Mouse (Mus musculus) kidney, embryonic 16.5 days (tissue): Measurements from ENCODE around the gene Vmn1r170. TPM values are rescaled to one million over a fixed set of nuclear protein-coding genes. Genes with fewer than 3 reads are reported as not detected.
"Not testable (repeated sequence)": the region's sequence is repeated elsewhere in the genome, so short reads cannot be mapped to it uniquely, and the experiment has no call there.

ENCODE experiments used
- ATAC-seq: fragments of 200-750 bp; cut with Nextera tagmentation; 2 replicates; pipeline ENCODE4 v1.8.0; 2017; ENCODE audit warnings: moderate TSS enrichment; ENCODE audit not compliant: low FRiP score, low TSS enrichment
- H3K27ac ChIP-seq: fragments of 300-500 bp; sonication (generic); 2 replicates; pipeline ENCODE4 v1.5.1; 2014; ENCODE audit warnings: low read length
- H3K27me3 ChIP-seq: fragments of 300-500 bp; sonication (generic); 2 replicates; pipeline ENCODE4 v1.6.1; 2014; ENCODE audit warnings: low read length, control low read depth, mixed read lengths; ENCODE audit not compliant: insufficient read depth
- H3K36me3 ChIP-seq: fragments of 300-500 bp; sonication (generic); 2 replicates; pipeline ENCODE4 v1.6.1; 2014; ENCODE audit warnings: low read length, control low read depth, mixed read lengths; ENCODE audit not compliant: insufficient read depth
- H3K4me1 ChIP-seq: fragments of 300-500 bp; sonication (generic); 2 replicates; pipeline ENCODE4 v1.6.1; 2014; ENCODE audit warnings: low read length, control low read depth, mixed read lengths; ENCODE audit not compliant: insufficient read depth
- H3K4me2 ChIP-seq: fragments of 300-500 bp; sonication (generic); replicated peaks from 2 replicates; pipeline ENCODE4 v1.6.1; 2014; ENCODE audit warnings: low read depth, low read length
- H3K4me3 ChIP-seq: fragments of 300-500 bp; sonication (generic); 2 replicates; pipeline ENCODE4 v1.5.1; 2014; ENCODE audit warnings: mild to moderate bottlenecking, low read length
- H3K9ac ChIP-seq: fragments of 300-500 bp; sonication (generic); replicated peaks from 2 replicates; pipeline ENCODE4 v1.6.1; 2014; ENCODE audit warnings: low read length
- H3K9me3 ChIP-seq: fragments of 300-500 bp; sonication (generic); 2 replicates; pipeline ENCODE4 v1.6.1; 2016; ENCODE audit warnings: low read length, control low read depth
- WGBS: fragments of 180-500 bp; shearing (Covaris S2); extraction: QIAGEN DNeasy Blood & Tissue Kit; methylation state at CpG from one replicate; pipeline ENCODE4 v1.1.7; 2014; 5-methylcytosine and 5-hydroxymethylcytosine counted together
- polyA plus RNA-seq: library from polyadenylated mRNA; unstranded; fragments of >200 nt; fragmentation: Nextera tagmentation; extraction: Ambion mirVana; gene quantifications from 2 replicates; pipeline ENCODE4 v1.2.1, GENCODE M21; 2015

Vmn1r170 gene
- polyA plus RNA-seq, result not detected in 2 replicates

GRCm38 (mm10) chr7:23605875-23606274 lies at the start of gene Vmn1r170:
TSS of gene Vmn1r170 (plus strand) at chr7:23606175.
- not testable (repeated sequence) for H3K36me3 ChIP-seq, H3K4me2 ChIP-seq, H3K4me1 ChIP-seq, H3K27me3 ChIP-seq, H3K9ac ChIP-seq, H3K27ac ChIP-seq, H3K9me3 ChIP-seq, H3K4me3 ChIP-seq, ATAC-seq
- 29% methylated on average over 1 of the region's 1 CpGs for WGBS

GRCm38 (mm10) chr7:23575226-23575625 lies 30.7 kb upstream of the Vmn1r170 start, which contains the start of gene Vmn1r169:
TSS of gene Vmn1r169 (plus strand) at chr7:23575526.
- H3K9ac ChIP-seq, H3K36me3 ChIP-seq, H3K4me2 ChIP-seq, ATAC-seq, H3K27me3 ChIP-seq, H3K9me3 ChIP-seq, H3K27ac ChIP-seq, H3K4me1 ChIP-seq, H3K4me3 ChIP-seq: not testable (repeated sequence)
- WGBS, result 62% methylated on average over 1 of the region's 2 CpGs

- H3K9me3 ChIP-seq, result peaks cover 6% of the 10 kb centered on the region; the same call in 1 of the 2 replicates
These were observed 24.4 kb downstream of the Vmn1r170 start, which contains the start of gene Vmn1r171 for GRCm38 (mm10) chr7:23630422-23630821. TSS of gene Vmn1r171 (plus strand) at chr7:23630722.

More at GRCm38 (mm10) chr7:23630422-23630821, 24.4 kb downstream of the Vmn1r170 start, which contains the start of gene Vmn1r171:
- Histone ChIP-seq H3K4me3 (no peak within 1 kb of the TSS), H3K9ac (no peak within 1 kb of the TSS), H3K36me3 (no peaks in the 10 kb centered on the region), H3K27me3 (no peaks in the 10 kb centered on the region), H3K4me2 (no peak within 1 kb of the TSS), H3K27ac (no peak within 1 kb of the TSS), H3K4me1 (no peaks in the 10 kb centered on the region)
- no peak for ATAC-seq

Other genes with a start within 250 kb of the Vmn1r170 start
- not detected in 2 replicates for gene Nlrp5, start 220.3 kb upstream of the Vmn1r170 start, polyA plus RNA-seq
- gene Vmn1r167, start 99.0 kb upstream of the Vmn1r170 start, polyA plus RNA-seq, result not detected in 2 replicates
- gene Vmn1r168, start 66.4 kb upstream of the Vmn1r170 start, polyA plus RNA-seq, result not detected in 2 replicates
- not detected in 2 replicates for gene Vmn1r169, start 30.6 kb upstream of the Vmn1r170 start, polyA plus RNA-seq
- gene Vmn1r171, start 24.5 kb downstream of the Vmn1r170 start, polyA plus RNA-seq, result not detected in 2 replicates
- not detected in 2 replicates for gene Vmn1r172, start 52.1 kb downstream of the Vmn1r170 start, polyA plus RNA-seq
- gene Vmn1r173, start 94.5 kb downstream of the Vmn1r170 start, polyA plus RNA-seq, result not detected in 2 replicates
- gene Vmn1r174, start 146.1 kb downstream of the Vmn1r170 start, polyA plus RNA-seq, result not detected in 2 replicates
- gene Vmn1r175, start 204.5 kb downstream of the Vmn1r170 start, polyA plus RNA-seq, result not detected in 2 replicates
- gene Vmn1r176, start 231.2 kb downstream of the Vmn1r170 start, polyA plus RNA-seq, result not detected in 2 replicates